Mouse (Mus musculus): ENCODE data around the gene Farp1.

Gene Farp1

GRCm38 (mm10) chr14:121314934-121315333 lies 279.9 kb downstream of the Farp1 start:
- no peak for DNase-seq (ENCODE audit: low read depth)

- DNase-seq (ENCODE audit: low read depth), result no peak
These were observed 281.1 kb downstream of the Farp1 start for GRCm38 (mm10) chr14:121316136-121316535.

- DNase-seq (ENCODE audit: low read depth), result no peak
These were observed 281.8 kb downstream of the Farp1 start for GRCm38 (mm10) chr14:121316631-121317311.

- no peak for DNase-seq (ENCODE audit: low read depth)
These were observed 282.3 kb downstream of the Farp1 start for GRCm38 (mm10) chr14:121317312-121317671.

- DNase-seq (ENCODE audit: low read depth), result no peak
These were observed 283.4 kb downstream of the Farp1 start for GRCm38 (mm10) chr14:121318382-121318781.

- no peak for DNase-seq (ENCODE audit: low read depth)
These were observed 287.1 kb downstream of the Farp1 start for GRCm38 (mm10) chr14:121322150-121322549.

GRCm38 (mm10) chr14:121322641-121323040 lies 287.6 kb downstream of the Farp1 start:
- no peak for DNase-seq (ENCODE audit: low read depth)

GRCm38 (mm10) chr14:121324521-121325330 lies 289.7 kb downstream of the Farp1 start:
- no peak for DNase-seq (ENCODE audit: low read depth)

GRCm38 (mm10) chr14:121326432-121326831 lies 291.4 kb downstream of the Farp1 start:
- DNase-seq (ENCODE audit: low read depth), result no peak

- DNase-seq (ENCODE audit: low read depth), result no peak
These were observed 293.9 kb downstream of the Farp1 start for GRCm38 (mm10) chr14:121328878-121329277.

- DNase-seq (ENCODE audit: low read depth), result no peak
These were observed 294.5 kb downstream of the Farp1 start for GRCm38 (mm10) chr14:121329401-121330089.

- no peak for DNase-seq (ENCODE audit: low read depth)
These were observed 295.0 kb downstream of the Farp1 start for GRCm38 (mm10) chr14:121330090-121330408.
